In genomic region chr17:73196139-73196538, GRCm38 (mm10) we compare ENCODE assay signal across 10 mouse cellular contexts.
DNase-seq lines count a peak whose midpoint lies in the region; TF ChIP-seq lines count a peak whose summit lies in the region.
"Had no signal": no experiment of that assay in that cellular context is flagged by ENCODE, and none has a peak within 500 bp of the region (broad histone marks: within the 10 kb centered on the region; RNA-seq: fewer than 3 reads in every experiment).

No protein-coding gene starts in this region.

- no peak overlapping the region for H3K4me3 ChIP-seq in cerebellum, adult 2 months (replicated peaks; ENCODE audit: insufficient read depth, low read depth, low read length)
- no peak overlapping the region for H3K4me3 ChIP-seq in lung, adult 2 months (replicated peaks; ENCODE audit: extremely low read depth, low read depth, low read length)
- H3K4me3 ChIP-seq in embryonic fibroblast, embryonic 13.5 days (ENCODE audit: insufficient read depth, low read length): no peak overlapping the region
- H3K4me3 ChIP-seq in thymus, adult 2 months (ENCODE audit: control insufficient read depth, insufficient read depth, low read length): no peak overlapping the region
- H3K4me3 ChIP-seq: heart, embryonic 13.5 days; megakaryocyte, embryonic 14.5 days had no signal

- TF ChIP-seq POLR2A in cerebellum, adult 2 months (IDR thresholded peaks at IDR 0.05; ENCODE audit: borderline replicate concordance, insufficient read depth, low read length): no peak
- TF ChIP-seq POLR2A in lung, adult 2 months (IDR thresholded peaks at IDR 0.05; ENCODE audit: borderline replicate concordance, extremely low read depth, low read depth, low read length): no peak
- TF ChIP-seq POLR2A in embryonic fibroblast, embryonic 13.5 days (IDR thresholded peaks at IDR 0.05; ENCODE audit: low read depth, low read length): no peak
- TF ChIP-seq POLR2A in thymus, adult 2 months (IDR thresholded peaks at IDR 0.05; ENCODE audit: control insufficient read depth, extremely low read depth, insufficient read depth, low read length, poor library complexity): no peak

- DNase-seq in cerebellum, adult 2 months: no peak
- DNase-seq in cerebellum, postnatal 25 days: no peak
- no peak for DNase-seq in lung, adult 2 months
- DNase-seq in lung, adult 18-20 months: no peak
- peak; percentile 65 for DNase-seq in thymus, adult 2 months
- no peak for DNase-seq in frontal cortex, postnatal 10 days (ENCODE audit: low spot score in 2 of 2)
- DNase-seq in layer of hippocampus, postnatal 25 days (ENCODE audit: extremely low spot score in 1 of 2, low spot score in 1 of 2): no peak

- WGBS in cerebellum, adult 2 months: 98% methylated on average over 1 of the region's 1 CpGs
- 92% methylated on average over 1 of the region's 1 CpGs for WGBS in lung, adult 2 months
- 97% methylated on average over 1 of the region's 1 CpGs for WGBS in thymus, adult 2 months

- H3K4me1 ChIP-seq in cerebellum, adult 2 months (ENCODE audit: control insufficient read depth, insufficient read depth, low read length): no peaks in the 10 kb centered on the region
- no peaks in the 10 kb centered on the region; the same call in 1 of the 2 replicates for H3K4me1 ChIP-seq in lung, adult 2 months (ENCODE audit: control insufficient read depth, insufficient read depth, low read length)
- peaks cover 13% of the 10 kb centered on the region; the same call in 1 of the 2 replicates for H3K4me1 ChIP-seq in embryonic fibroblast, embryonic 13.5 days (ENCODE audit: control insufficient read depth, insufficient read depth, low read length)
- peaks cover 5% of the 10 kb centered on the region; the same call in 1 of the 2 replicates for H3K4me1 ChIP-seq in thymus, adult 2 months (replicated peaks; ENCODE audit: control insufficient read depth, insufficient read depth, low read length)

- TF ChIP-seq CTCF in cerebellum, adult 2 months (IDR thresholded peaks at IDR 0.05; ENCODE audit: borderline replicate concordance, insufficient read depth, low read depth, low read length): 0 out of 2 replicates have a peak, but pooled peaks have one; percentile 13
- 0 out of 2 replicates have a peak, but pooled peaks have one; percentile 11 for TF ChIP-seq CTCF in lung, adult 2 months (IDR thresholded peaks at IDR 0.05; ENCODE audit: insufficient read depth, low read length)
- peak; percentile 22; the same call in 1 of the 2 replicates for TF ChIP-seq CTCF in embryonic fibroblast, embryonic 13.5 days (IDR thresholded peaks at IDR 0.05; ENCODE audit: borderline replicate concordance, insufficient read depth, low read length)
- TF ChIP-seq CTCF in thymus, adult 2 months (IDR thresholded peaks at IDR 0.05; ENCODE audit: borderline replicate concordance, control insufficient read depth, extremely low read depth, insufficient read depth, low read length, poor library complexity): no peak

- H3K27me3 ChIP-seq in cerebellum, adult 2 months (ENCODE audit: control insufficient read depth, insufficient read depth, low read length): no peaks in the 10 kb centered on the region
- H3K27me3 ChIP-seq in thymus, adult 2 months (ENCODE audit: control insufficient read depth, insufficient read depth, low read length): no peaks in the 10 kb centered on the region
- H3K27me3 ChIP-seq: heart, embryonic 13.5 days; megakaryocyte, embryonic 14.5 days had no signal

- no peak overlapping the region for H3K27ac ChIP-seq in cerebellum, adult 2 months (ENCODE audit: insufficient read depth, low read length)
- H3K27ac ChIP-seq in embryonic fibroblast, embryonic 13.5 days (ENCODE audit: insufficient read depth, low read length): peak overlapping the region; percentile 42
- no peak overlapping the region for H3K27ac ChIP-seq in thymus, adult 2 months (ENCODE audit: control insufficient read depth, insufficient read depth, low read length)
- H3K27ac ChIP-seq: heart, embryonic 13.5 days had no signal

- no peaks in the 10 kb centered on the region for H3K36me3 ChIP-seq in thymus, adult 2 months (ENCODE audit: control insufficient read depth, insufficient read depth, low read length)
